Mouse (Mus musculus) liver, embryonic 11.5 days (tissue): ENCODE data around the gene Parp14. TPM values are rescaled to one million over a fixed set of nuclear protein-coding genes. Genes with fewer than 3 reads are reported as not detected.

Experiments
- ATAC-seq: fragments of 200-750 bp; cut with Nextera tagmentation; replicated peaks from 2 replicates; pipeline ENCODE4 v1.8.0; 2017; ENCODE audit warnings: moderate number of reproducible peaks, mild to moderate bottlenecking, moderate TSS enrichment, moderate library complexity; ENCODE audit not compliant: low FRiP score
- DNase-seq: peaks from one replicate; pipeline ENCODE4 v3.0.0-alpha.2; 2017; ENCODE audit warnings: low spot score
- H3K27ac ChIP-seq: fragments of 300-500 bp; sonication (generic); 2 replicates; pipeline ENCODE4 v1.5.1; 2014; ENCODE audit warnings: mild to moderate bottlenecking, low read depth, low read length, control low read depth
- H3K27me3 ChIP-seq: fragments of 300-500 bp; sonication (generic); replicated peaks from 2 replicates; pipeline ENCODE4 v1.6.1; 2014; ENCODE audit warnings: low read length, mixed read lengths; ENCODE audit not compliant: control insufficient read depth, insufficient read depth
- H3K36me3 ChIP-seq: fragments of 300-500 bp; sonication (generic); 2 replicates; pipeline ENCODE4 v1.6.1; 2014; ENCODE audit warnings: mild to moderate bottlenecking, low read length, moderate library complexity, mixed read lengths; ENCODE audit not compliant: control insufficient read depth, insufficient read depth
- H3K4me1 ChIP-seq: fragments of 300-500 bp; sonication (generic); replicated peaks from 2 replicates; pipeline ENCODE4 v1.6.1; 2014; ENCODE audit warnings: low read length, mixed read lengths; ENCODE audit not compliant: control insufficient read depth, insufficient read depth
- H3K4me2 ChIP-seq: fragments of 300-500 bp; sonication (generic); 2 replicates; pipeline ENCODE4 v1.6.1; 2014; ENCODE audit warnings: mild to moderate bottlenecking, control low read depth, moderate library complexity
- H3K4me3 ChIP-seq: fragments of 300-500 bp; sonication (generic); 2 replicates; pipeline ENCODE4 v1.5.1; 2014; ENCODE audit warnings: low read depth, low read length, control low read depth
- H3K9ac ChIP-seq: fragments of 300-500 bp; sonication (generic); 2 replicates; pipeline ENCODE4 v1.6.1; 2014; ENCODE audit warnings: low read depth, low read length, control low read depth
- H3K9me3 ChIP-seq: fragments of 300-500 bp; sonication (generic); 2 replicates; pipeline ENCODE4 v1.6.1; 2016; ENCODE audit warnings: low read length, inconsistent platforms, mixed read lengths; ENCODE audit not compliant: control insufficient read depth
- WGBS: fragments of 180-500 bp; shearing (Covaris S2); extraction: QIAGEN DNeasy Blood & Tissue Kit; methylation state at CpG from one replicate; pipeline ENCODE4 v1.1.7; 2014; 5-methylcytosine and 5-hydroxymethylcytosine counted together
- polyA plus RNA-seq: library from polyadenylated mRNA; unstranded; fragments of >200 nt; fragmentation: Nextera tagmentation; extraction: Ambion mirVana; gene quantifications from 2 replicates; pipeline ENCODE4 v1.2.1, GENCODE M21; 2014

Gene Parp14
- polyA plus RNA-seq, 1 experiment from 2014 or later: 1.3 TPM

GRCm38 (mm10) chr16:35808838-35809237 is 62.5 kb downstream of the Parp14 start:
- peaks cover 5% of the 10 kb centered on the region; the same call in 1 of the 2 replicates for H3K36me3 ChIP-seq
- no peak overlapping the region for H3K9ac ChIP-seq
- H3K4me1 ChIP-seq: peaks cover 4% of the 10 kb centered on the region; the same call in 1 of the 2 replicates
- WGBS: 92% methylated on average over 2 of the region's 2 CpGs
- ATAC-seq: peak; percentile 65
- H3K27ac ChIP-seq: peak overlapping the region; percentile 44
- H3K27me3 ChIP-seq: no peaks in the 10 kb centered on the region
- no peak for DNase-seq
- no peaks in the 10 kb centered on the region for H3K9me3 ChIP-seq
- peak overlapping the region; percentile 44 for H3K4me2 ChIP-seq
- 0 out of 2 replicates have a peak overlapping the region, but pooled peaks have one; percentile 2 for H3K4me3 ChIP-seq

GRCm38 (mm10) chr16:35807663-35807992 is 63.7 kb downstream of the Parp14 start:
- Histone ChIP-seq H3K27me3 (no peaks in the 10 kb centered on the region), H3K4me1 (peaks cover 4% of the 10 kb centered on the region; the same call in 1 of the 2 replicates), H3K4me3 (no peak overlapping the region), H3K9ac (no peak overlapping the region), H3K9me3 (no peaks in the 10 kb centered on the region), H3K36me3 (peaks cover 5% of the 10 kb centered on the region; the same call in 1 of the 2 replicates), H3K27ac (peak overlapping the region; percentile 94), H3K4me2 (peak overlapping the region; percentile 27)
- peak; percentile 65; the same call in 1 of the 2 replicates for ATAC-seq
- WGBS: 73% methylated on average over 4 of the region's 4 CpGs
- no peak for DNase-seq

- H3K27me3 ChIP-seq: no peaks in the 10 kb centered on the region
- H3K9me3 ChIP-seq: no peaks in the 10 kb centered on the region
- peak overlapping the region; percentile 23; the same call in 1 of the 2 replicates for H3K9ac ChIP-seq
- DNase-seq (no peak), ATAC-seq (peak; percentile 91)
- H3K4me1 ChIP-seq: peaks cover 4% of the 10 kb centered on the region; the same call in 1 of the 2 replicates
- peak overlapping the region; percentile 35 for H3K4me2 ChIP-seq
- peak overlapping the region; percentile 94 for H3K27ac ChIP-seq
- WGBS: 57% methylated on average over 6 of the region's 6 CpGs
- peaks cover 5% of the 10 kb centered on the region; the same call in 1 of the 2 replicates for H3K36me3 ChIP-seq
- no peak overlapping the region for H3K4me3 ChIP-seq
These were observed 64.2 kb downstream of the Parp14 start for GRCm38 (mm10) chr16:35806973-35807662.

- no peak overlapping the region for H3K4me2 ChIP-seq
- H3K9ac ChIP-seq: no peak overlapping the region
- DNase-seq (no peak), ATAC-seq (no peak)
- 87% methylated on average over 4 of the region's 4 CpGs for WGBS
- H3K4me1 ChIP-seq: peaks cover 4% of the 10 kb centered on the region; the same call in 1 of the 2 replicates
- no peak overlapping the region for H3K4me3 ChIP-seq
- H3K27me3 ChIP-seq: no peaks in the 10 kb centered on the region
- peaks cover 3% of the 10 kb centered on the region; the same call in 1 of the 2 replicates for H3K9me3 ChIP-seq
- H3K27ac ChIP-seq: no peak overlapping the region
- H3K36me3 ChIP-seq: peaks cover 4% of the 10 kb centered on the region; the same call in 1 of the 2 replicates
These were observed 67.6 kb downstream of the Parp14 start for GRCm38 (mm10) chr16:35803723-35804122.

- 85% methylated on average over 7 of the region's 7 CpGs for WGBS
- peaks cover 4% of the 10 kb centered on the region; the same call in 1 of the 2 replicates for H3K36me3 ChIP-seq
These were observed 69.2 kb downstream of the Parp14 start for GRCm38 (mm10) chr16:35802163-35802562.

GRCm38 (mm10) chr16:35791962-35792521 is 79.3 kb downstream of the Parp14 start:
- Histone ChIP-seq H3K4me3 (no peak overlapping the region), H3K4me2 (no peak overlapping the region), H3K27ac (no peak overlapping the region), H3K9ac (no peak overlapping the region), H3K9me3 (no peaks in the 10 kb centered on the region), H3K4me1 (0 out of 2 replicates have a peak, but pooled peaks cover 2% of the 10 kb centered on the region), H3K36me3 (peaks cover 5% of the 10 kb centered on the region; the same call in 1 of the 2 replicates), H3K27me3 (no peaks in the 10 kb centered on the region)
- DNase-seq (no peak), ATAC-seq (no peak)
- 76% methylated on average over 6 of the region's 6 CpGs for WGBS

More at GRCm38 (mm10) chr16:35802163-35802562, 69.2 kb downstream of the Parp14 start:
- Histone ChIP-seq H3K9me3 (peaks cover 3% of the 10 kb centered on the region; the same call in 1 of the 2 replicates), H3K4me3 (no peak overlapping the region), H3K9ac (no peak overlapping the region), H3K27me3 (no peaks in the 10 kb centered on the region), H3K27ac (no peak overlapping the region), H3K4me2 (no peak overlapping the region), H3K4me1 (peaks cover 4% of the 10 kb centered on the region; the same call in 1 of the 2 replicates)
- no peak for DNase-seq
- no peak for ATAC-seq

GRCm38 (mm10) chr16:35788330-35788729 is 83.0 kb downstream of the Parp14 start:
- H3K4me1 ChIP-seq: peaks cover 10% of the 10 kb centered on the region
- 89% methylated on average over 6 of the region's 6 CpGs for WGBS
- no peaks in the 10 kb centered on the region for H3K27me3 ChIP-seq
- H3K4me2 ChIP-seq: no peak overlapping the region
- no peak overlapping the region for H3K4me3 ChIP-seq
- peaks cover 4% of the 10 kb centered on the region; the same call in 1 of the 2 replicates for H3K36me3 ChIP-seq
- DNase-seq (no peak), ATAC-seq (no peak)
- H3K9ac ChIP-seq: no peak overlapping the region
- no peaks in the 10 kb centered on the region for H3K9me3 ChIP-seq
- no peak overlapping the region for H3K27ac ChIP-seq

- Histone ChIP-seq H3K27me3 (no peaks in the 10 kb centered on the region), H3K4me3 (no peak overlapping the region), H3K4me1 (peaks cover 10% of the 10 kb centered on the region), H3K9ac (no peak overlapping the region), H3K27ac (no peak overlapping the region), H3K9me3 (no peaks in the 10 kb centered on the region), H3K4me2 (no peak overlapping the region), H3K36me3 (peaks cover 4% of the 10 kb centered on the region; the same call in 1 of the 2 replicates)
- DNase-seq (no peak), ATAC-seq (no peak)
- 90% methylated on average over 8 of the region's 8 CpGs for WGBS
These were observed 83.7 kb downstream of the Parp14 start for GRCm38 (mm10) chr16:35787568-35788189.
